Mouse (Mus musculus): ENCODE results near the gene Metrn. TPM values are rescaled to one million over a fixed set of nuclear protein-coding genes. Genes with fewer than 3 reads are reported as not detected.
"Not testable (repeated sequence)": the region's sequence is repeated elsewhere in the genome, so short reads cannot be mapped to it uniquely, and the experiment has no call there.

Gene Metrn
- polyA plus RNA-seq, 1 experiment, result 59.9 TPM

GRCm38 (mm10) chr17:25808789-25809605 is 12.1 kb upstream of the Metrn start, which contains the start of gene Fbxl16:
Fbxl16 (plus strand) TSS chr17:25809085.
- H3K27me3 ChIP-seq (replicated peaks), result peaks cover 83% of the 10 kb centered on the region
- peaks cover 24% of the 10 kb centered on the region for H3K4me1 ChIP-seq
- peak within 1 kb of the TSS; percentile 87 for H3K4me3 ChIP-seq (replicated peaks)
- no peaks in the 10 kb centered on the region for H3K9me3 ChIP-seq
- no peaks in the 10 kb centered on the region for H3K36me3 ChIP-seq (replicated peaks; ENCODE audit: low read length)
- TF ChIP-seq GATA1 (IDR thresholded peaks at IDR 0.05; ENCODE audit: borderline replicate concordance, low read length), result no peak
- TF ChIP-seq FLI1 (IDR thresholded peaks at IDR 0.05; ENCODE audit: low read length), result no peak

- no peaks in the 10 kb centered on the region for H3K9me3 ChIP-seq
- TF ChIP-seq GATA1 (IDR thresholded peaks at IDR 0.05; ENCODE audit: borderline replicate concordance, low read length) (no peak), FLI1 (IDR thresholded peaks at IDR 0.05; ENCODE audit: low read length) (no peak)
- H3K27me3 ChIP-seq (replicated peaks), result peaks cover 84% of the 10 kb centered on the region
- H3K4me1 ChIP-seq, result peaks cover 21% of the 10 kb centered on the region
- no peaks in the 10 kb centered on the region for H3K36me3 ChIP-seq (replicated peaks; ENCODE audit: low read length)
- no peak overlapping the region for H3K4me3 ChIP-seq (replicated peaks)
Measured at GRCm38 (mm10) chr17:25808028-25808427, 11.1 kb upstream of the Metrn start.

GRCm38 (mm10) chr17:25807452-25807851 is 10.5 kb upstream of the Metrn start:
- Histone ChIP-seq H3K27me3 (replicated peaks) (peaks cover 84% of the 10 kb centered on the region), H3K4me1 (peaks cover 22% of the 10 kb centered on the region)
- H3K4me3 ChIP-seq (replicated peaks); H3K9me3 ChIP-seq; H3K36me3 ChIP-seq (replicated peaks; ENCODE audit: low read length): not testable (repeated sequence)

- TF ChIP-seq GATA1 (IDR thresholded peaks at IDR 0.05; ENCODE audit: borderline replicate concordance, low read length) (no peak), FLI1 (IDR thresholded peaks at IDR 0.05; ENCODE audit: low read length) (no peak)
- Histone ChIP-seq H3K9me3 (no peaks in the 10 kb centered on the region), H3K27me3 (replicated peaks) (peaks cover 82% of the 10 kb centered on the region)
Measured at GRCm38 (mm10) chr17:25806507-25806906, 9.6 kb upstream of the Metrn start.

DNA sequence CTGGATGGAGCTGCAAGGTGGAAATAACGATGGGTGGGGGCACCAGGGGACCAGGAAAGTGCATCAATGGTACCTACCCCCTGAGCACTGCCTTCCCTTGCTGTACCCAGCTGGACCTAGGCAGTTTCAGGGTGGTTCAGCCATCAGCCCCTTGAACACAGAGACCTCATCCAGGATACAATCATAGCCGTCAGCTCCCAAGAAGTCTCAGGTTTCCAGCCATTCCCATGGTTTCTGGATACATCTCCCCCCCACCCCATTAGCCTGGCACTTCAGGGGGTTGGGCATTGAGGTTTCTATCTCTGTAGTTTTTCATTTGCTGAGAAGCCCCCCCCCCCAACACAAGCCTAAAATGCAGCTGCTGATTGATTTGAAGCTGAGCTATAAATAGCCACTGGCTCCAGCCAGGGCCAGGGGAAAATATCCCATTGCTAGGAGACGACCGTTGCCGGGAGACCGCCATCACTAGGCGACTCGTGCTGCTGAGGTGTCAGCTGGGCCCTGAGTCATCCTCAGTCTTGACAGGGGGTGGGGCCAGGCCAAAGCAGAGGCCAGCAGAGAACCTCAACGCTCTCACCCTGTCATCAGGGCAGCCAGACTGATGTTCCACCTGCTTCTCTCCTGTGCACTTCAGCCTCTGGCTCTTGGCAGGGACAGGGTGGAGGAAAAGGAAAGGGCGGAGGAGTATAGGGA is 6.0 kb upstream of the Metrn start:
- peaks cover 4% of the 10 kb centered on the region; the same call in 1 of the 2 replicates for H3K4me1 ChIP-seq
- H3K27me3 ChIP-seq (replicated peaks), result peaks cover 50% of the 10 kb centered on the region
- no peak overlapping the region for H3K4me3 ChIP-seq (replicated peaks)
- no peaks in the 10 kb centered on the region for H3K36me3 ChIP-seq (replicated peaks; ENCODE audit: low read length)
- TF ChIP-seq FLI1 (IDR thresholded peaks at IDR 0.05; ENCODE audit: low read length), result no peak
- no peak for TF ChIP-seq GATA1 (IDR thresholded peaks at IDR 0.05; ENCODE audit: borderline replicate concordance, low read length)
- H3K9me3 ChIP-seq, result no peaks in the 10 kb centered on the region

More at GRCm38 (mm10) chr17:25806507-25806906, 9.6 kb upstream of the Metrn start:
- Histone ChIP-seq H3K36me3 (replicated peaks; ENCODE audit: low read length) (no peaks in the 10 kb centered on the region), H3K4me1 (peaks cover 22% of the 10 kb centered on the region), H3K4me3 (replicated peaks) (no peak overlapping the region)

DNA sequence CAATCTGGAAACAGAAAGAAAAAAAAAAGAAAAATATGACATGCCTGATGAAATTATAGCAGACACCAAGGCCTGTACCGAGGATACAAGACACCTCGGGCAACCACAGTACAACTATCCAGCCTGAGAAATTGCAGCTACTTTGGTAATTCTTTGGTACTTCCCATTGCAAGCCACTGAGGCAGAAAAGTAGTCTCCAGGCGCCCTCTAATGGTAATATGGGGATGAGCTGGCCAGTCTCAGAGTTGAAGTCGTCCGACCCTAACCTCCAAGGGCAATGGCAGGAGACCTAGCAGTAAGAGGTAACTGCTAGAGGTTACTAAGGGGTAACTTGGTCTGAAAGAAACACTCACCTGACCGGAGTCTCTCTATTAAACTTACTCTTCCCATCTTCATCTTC is 4.1 kb upstream of the Metrn start:
- H3K4me3 ChIP-seq (replicated peaks), result no peak overlapping the region
- peaks cover 20% of the 10 kb centered on the region for H3K4me1 ChIP-seq
- H3K9me3 ChIP-seq, result no peaks in the 10 kb centered on the region
- peaks cover 40% of the 10 kb centered on the region for H3K27me3 ChIP-seq (replicated peaks)
- TF ChIP-seq GATA1 (IDR thresholded peaks at IDR 0.05; ENCODE audit: borderline replicate concordance, low read length), result no peak
- TF ChIP-seq FLI1 (IDR thresholded peaks at IDR 0.05; ENCODE audit: low read length), result no peak
- no peaks in the 10 kb centered on the region for H3K36me3 ChIP-seq (replicated peaks; ENCODE audit: low read length)

- peak overlapping the region; percentile 91 for H3K4me3 ChIP-seq (replicated peaks)
- peaks cover 18% of the 10 kb centered on the region for H3K27me3 ChIP-seq (replicated peaks)
- peaks cover 12% of the 10 kb centered on the region for H3K36me3 ChIP-seq (replicated peaks; ENCODE audit: low read length)
- peaks cover 62% of the 10 kb centered on the region for H3K4me1 ChIP-seq
- H3K9me3 ChIP-seq, result no peaks in the 10 kb centered on the region
- no peak for TF ChIP-seq GATA1 (IDR thresholded peaks at IDR 0.05; ENCODE audit: borderline replicate concordance, low read length)
- TF ChIP-seq FLI1 (IDR thresholded peaks at IDR 0.05; ENCODE audit: low read length), result no peak
Measured at GRCm38 (mm10) chr17:25796211-25796771, 645 bp downstream of the Metrn start.

GRCm38 (mm10) chr17:25795609-25796092 is 1.3 kb downstream of the Metrn start, which contains the start of gene AC134908.4:
AC134908.4 (minus strand) TSS chr17:25795659.
- Histone ChIP-seq H3K4me1 (peaks cover 69% of the 10 kb centered on the region), H3K9me3 (no peaks in the 10 kb centered on the region), H3K36me3 (replicated peaks; ENCODE audit: low read length) (peaks cover 15% of the 10 kb centered on the region), H3K27me3 (replicated peaks) (peaks cover 21% of the 10 kb centered on the region), H3K4me3 (replicated peaks) (peak within 1 kb of the TSS; percentile 91)
- no peak for TF ChIP-seq FLI1 (IDR thresholded peaks at IDR 0.05; ENCODE audit: low read length)
- TF ChIP-seq GATA1 (IDR thresholded peaks at IDR 0.05; ENCODE audit: borderline replicate concordance, low read length), result no peak

DNA sequence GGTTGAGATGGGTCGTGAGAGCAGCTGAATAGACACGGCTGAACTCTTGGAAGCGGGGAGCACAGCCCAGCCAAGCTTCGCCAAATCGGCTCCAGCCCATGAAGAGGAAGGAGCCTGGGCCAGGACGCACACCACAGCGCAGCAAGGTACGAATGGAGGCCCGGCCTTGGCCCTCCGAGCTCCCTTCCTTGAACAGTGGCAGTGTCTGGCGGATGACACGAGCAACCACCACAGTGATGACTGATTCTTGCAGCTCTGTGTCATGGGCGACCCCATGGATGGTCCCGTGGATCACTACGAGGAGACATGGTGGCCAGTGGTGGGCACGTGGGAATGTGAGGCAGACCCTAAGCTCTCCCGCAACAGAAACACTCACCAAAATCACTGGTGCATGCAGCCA is 1.9 kb downstream of the Metrn start:
- no peaks in the 10 kb centered on the region for H3K9me3 ChIP-seq
- H3K36me3 ChIP-seq (replicated peaks; ENCODE audit: low read length), result peaks cover 19% of the 10 kb centered on the region
- H3K27me3 ChIP-seq (replicated peaks), result peaks cover 21% of the 10 kb centered on the region
- TF ChIP-seq GATA1 (IDR thresholded peaks at IDR 0.05; ENCODE audit: borderline replicate concordance, low read length), result no peak
- TF ChIP-seq FLI1 (IDR thresholded peaks at IDR 0.05; ENCODE audit: low read length), result no peak
- peaks cover 71% of the 10 kb centered on the region for H3K4me1 ChIP-seq
- H3K4me3 ChIP-seq (replicated peaks), result peak overlapping the region; percentile 13
